Mouse (Mus musculus): ENCODE results near the gene Btbd35f28. TPM values are rescaled to one million over a fixed set of nuclear protein-coding genes. Genes with fewer than 3 reads are reported as not detected.
"Not testable (repeated sequence)": the region's sequence is repeated elsewhere in the genome, so short reads cannot be mapped to it uniquely, and the experiment has no call there.

Gene Btbd35f28
- total RNA-seq (2015; ENCODE audit: low replicate concordance) = not detected in 2 replicates
- total RNA-seq (2017; ENCODE audit: low replicate concordance) = not detected in 2 replicates

DNA sequence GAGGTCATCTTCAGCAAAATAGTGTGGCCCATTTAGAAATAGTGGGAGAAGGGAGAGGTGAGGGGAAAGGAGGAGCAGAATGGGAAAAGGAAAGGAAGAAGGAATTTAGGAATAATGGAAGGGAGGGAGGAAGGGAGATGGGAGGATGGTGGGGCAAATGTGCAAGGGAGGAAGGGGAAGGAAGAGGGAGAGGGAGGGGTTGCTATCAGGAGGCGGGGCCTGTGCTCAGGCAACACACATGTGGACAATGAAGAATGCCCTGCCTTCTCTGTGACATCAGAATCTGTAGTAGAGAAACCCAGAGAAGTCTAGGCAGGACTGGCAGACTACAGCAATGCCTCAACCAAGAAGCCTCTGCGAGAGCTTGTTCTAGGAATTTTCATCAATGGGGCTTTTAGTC lies at the start of gene Btbd35f28:
TSS of gene Btbd35f28 (plus strand) at position 301 of the 400 bp plus-strand sequence.
- not testable (repeated sequence) for ATAC-seq (replicated peaks; ENCODE audit: low FRiP score, poor library complexity, severe bottlenecking)

Other genes with a start within 250 kb of the Btbd35f28 start
- not detected in 2 replicates for gene Btbd35f16, start 239.6 kb upstream of the Btbd35f28 start, total RNA-seq (2015; ENCODE audit: low replicate concordance)
- not detected in 2 replicates for gene Btbd35f16, start 239.6 kb upstream of the Btbd35f28 start, total RNA-seq (2017; ENCODE audit: low replicate concordance)
- not detected in 2 replicates for gene Btbd35f3, start 158.9 kb upstream of the Btbd35f28 start, total RNA-seq (2015; ENCODE audit: low replicate concordance)
- not detected in 2 replicates for gene Btbd35f3, start 158.9 kb upstream of the Btbd35f28 start, total RNA-seq (2017; ENCODE audit: low replicate concordance)
- gene Btbd35f20, start 94.7 kb downstream of the Btbd35f28 start, total RNA-seq (2015; ENCODE audit: low replicate concordance) = not detected in 2 replicates
- gene Btbd35f20, start 94.7 kb downstream of the Btbd35f28 start, total RNA-seq (2017; ENCODE audit: low replicate concordance) = not detected in 2 replicates
- not detected in 2 replicates for gene Btbd35f17, start 174.1 kb downstream of the Btbd35f28 start, total RNA-seq (2015; ENCODE audit: low replicate concordance)
- gene Btbd35f17, start 174.1 kb downstream of the Btbd35f28 start, total RNA-seq (2017; ENCODE audit: low replicate concordance) = not detected in 2 replicates

All from erythroid progenitor cell, adult 5-6 weeks (primary cell).